Mouse (Mus musculus): ENCODE results near the gene Fam129a. TPM values are rescaled to one million over a fixed set of nuclear protein-coding genes. Genes with fewer than 3 reads are reported as not detected.

Gene Fam129a
- polyA plus RNA-seq, 1 experiment, result 6.4 TPM

GRCm38 (mm10) chr1:151758301-151758700 lies 187.3 kb downstream of the Fam129a start:
- no peak for DNase-seq
- no peaks in the 10 kb centered on the region for H3K27me3 ChIP-seq (ENCODE audit: control insufficient read depth, insufficient read depth, low read length)
- no peaks in the 10 kb centered on the region; the same call in 1 of the 2 replicates for H3K4me1 ChIP-seq (replicated peaks; ENCODE audit: control insufficient read depth, insufficient read depth, low read length)
- H3K36me3 ChIP-seq (ENCODE audit: control insufficient read depth, insufficient read depth, low read length), result 0 out of 2 replicates have a peak, but pooled peaks cover 3% of the 10 kb centered on the region
- no peak overlapping the region for H3K4me3 ChIP-seq (ENCODE audit: control insufficient read depth, insufficient read depth, low read length)
- no peak overlapping the region for H3K27ac ChIP-seq (ENCODE audit: control insufficient read depth, insufficient read depth, low read length)
- 94% methylated on average over 6 of the region's 6 CpGs for WGBS
- no peak for TF ChIP-seq POLR2A (IDR thresholded peaks at IDR 0.05; ENCODE audit: control insufficient read depth, extremely low read depth, insufficient read depth, low read length, poor library complexity)
- no peak for TF ChIP-seq CTCF (IDR thresholded peaks at IDR 0.05; ENCODE audit: borderline replicate concordance, control insufficient read depth, extremely low read depth, insufficient read depth, low read length, poor library complexity)

- WGBS, result 57% methylated on average over 2 of the region's 2 CpGs
- Histone ChIP-seq H3K27ac (ENCODE audit: control insufficient read depth, insufficient read depth, low read length) (no peak overlapping the region), H3K4me3 (ENCODE audit: control insufficient read depth, insufficient read depth, low read length) (no peak overlapping the region), H3K4me1 (replicated peaks; ENCODE audit: control insufficient read depth, insufficient read depth, low read length) (no peaks in the 10 kb centered on the region), H3K36me3 (ENCODE audit: control insufficient read depth, insufficient read depth, low read length) (0 out of 2 replicates have a peak, but pooled peaks cover 3% of the 10 kb centered on the region), H3K27me3 (ENCODE audit: control insufficient read depth, insufficient read depth, low read length) (no peaks in the 10 kb centered on the region)
- TF ChIP-seq CTCF (IDR thresholded peaks at IDR 0.05; ENCODE audit: borderline replicate concordance, control insufficient read depth, extremely low read depth, insufficient read depth, low read length, poor library complexity) (no peak), POLR2A (IDR thresholded peaks at IDR 0.05; ENCODE audit: control insufficient read depth, extremely low read depth, insufficient read depth, low read length, poor library complexity) (no peak)
- no peak for DNase-seq
Observed at GRCm38 (mm10) chr1:151758991-151759390, 188.0 kb downstream of the Fam129a start.

- no peak for TF ChIP-seq CTCF (IDR thresholded peaks at IDR 0.05; ENCODE audit: borderline replicate concordance, control insufficient read depth, extremely low read depth, insufficient read depth, low read length, poor library complexity)
- no peak for TF ChIP-seq POLR2A (IDR thresholded peaks at IDR 0.05; ENCODE audit: control insufficient read depth, extremely low read depth, insufficient read depth, low read length, poor library complexity)
- H3K4me3 ChIP-seq (ENCODE audit: control insufficient read depth, insufficient read depth, low read length), result no peak overlapping the region
- no peak overlapping the region for H3K27ac ChIP-seq (ENCODE audit: control insufficient read depth, insufficient read depth, low read length)
- DNase-seq, result no peak
- H3K27me3 ChIP-seq (ENCODE audit: control insufficient read depth, insufficient read depth, low read length), result no peaks in the 10 kb centered on the region
- no peaks in the 10 kb centered on the region for H3K4me1 ChIP-seq (replicated peaks; ENCODE audit: control insufficient read depth, insufficient read depth, low read length)
- 0 out of 2 replicates have a peak, but pooled peaks cover 3% of the 10 kb centered on the region for H3K36me3 ChIP-seq (ENCODE audit: control insufficient read depth, insufficient read depth, low read length)
- 68% methylated on average over 3 of the region's 3 CpGs for WGBS
Observed at GRCm38 (mm10) chr1:151764236-151764635, 193.2 kb downstream of the Fam129a start.

- Histone ChIP-seq H3K27ac (ENCODE audit: control insufficient read depth, insufficient read depth, low read length) (no peak overlapping the region), H3K4me3 (ENCODE audit: control insufficient read depth, insufficient read depth, low read length) (no peak overlapping the region), H3K4me1 (replicated peaks; ENCODE audit: control insufficient read depth, insufficient read depth, low read length) (no peaks in the 10 kb centered on the region), H3K36me3 (ENCODE audit: control insufficient read depth, insufficient read depth, low read length) (no peaks in the 10 kb centered on the region), H3K27me3 (ENCODE audit: control insufficient read depth, insufficient read depth, low read length) (no peaks in the 10 kb centered on the region)
- TF ChIP-seq CTCF (IDR thresholded peaks at IDR 0.05; ENCODE audit: borderline replicate concordance, control insufficient read depth, extremely low read depth, insufficient read depth, low read length, poor library complexity), result no peak
- no peak for TF ChIP-seq POLR2A (IDR thresholded peaks at IDR 0.05; ENCODE audit: control insufficient read depth, extremely low read depth, insufficient read depth, low read length, poor library complexity)
- WGBS, result 38% methylated on average over 2 of the region's 2 CpGs
- DNase-seq, result no peak
Observed at GRCm38 (mm10) chr1:151766166-151766565, 195.2 kb downstream of the Fam129a start.

- Histone ChIP-seq H3K36me3 (ENCODE audit: control insufficient read depth, insufficient read depth, low read length) (no peaks in the 10 kb centered on the region), H3K4me3 (ENCODE audit: control insufficient read depth, insufficient read depth, low read length) (no peak overlapping the region), H3K27me3 (ENCODE audit: control insufficient read depth, insufficient read depth, low read length) (no peaks in the 10 kb centered on the region), H3K27ac (ENCODE audit: control insufficient read depth, insufficient read depth, low read length) (no peak overlapping the region), H3K4me1 (replicated peaks; ENCODE audit: control insufficient read depth, insufficient read depth, low read length) (no peaks in the 10 kb centered on the region)
- WGBS, result 96% methylated on average over 3 of the region's 3 CpGs
- no peak for TF ChIP-seq POLR2A (IDR thresholded peaks at IDR 0.05; ENCODE audit: control insufficient read depth, extremely low read depth, insufficient read depth, low read length, poor library complexity)
- TF ChIP-seq CTCF (IDR thresholded peaks at IDR 0.05; ENCODE audit: borderline replicate concordance, control insufficient read depth, extremely low read depth, insufficient read depth, low read length, poor library complexity), result no peak
- DNase-seq, result peak; percentile 9
Observed at GRCm38 (mm10) chr1:151766976-151767654, 196.1 kb downstream of the Fam129a start.

GRCm38 (mm10) chr1:151769200-151769913 lies 198.4 kb downstream of the Fam129a start:
- no peak overlapping the region for H3K4me3 ChIP-seq (ENCODE audit: control insufficient read depth, insufficient read depth, low read length)
- no peak overlapping the region for H3K27ac ChIP-seq (ENCODE audit: control insufficient read depth, insufficient read depth, low read length)
- no peak for TF ChIP-seq CTCF (IDR thresholded peaks at IDR 0.05; ENCODE audit: borderline replicate concordance, control insufficient read depth, extremely low read depth, insufficient read depth, low read length, poor library complexity)
- H3K36me3 ChIP-seq (ENCODE audit: control insufficient read depth, insufficient read depth, low read length), result no peaks in the 10 kb centered on the region
- H3K27me3 ChIP-seq (ENCODE audit: control insufficient read depth, insufficient read depth, low read length), result no peaks in the 10 kb centered on the region
- no peaks in the 10 kb centered on the region for H3K4me1 ChIP-seq (replicated peaks; ENCODE audit: control insufficient read depth, insufficient read depth, low read length)
- WGBS, result 96% methylated on average over 3 of the region's 3 CpGs
- DNase-seq, result no peak

Other genes starting within 250 kb of the Fam129a start
- gene Ivns1abp, start 226.7 kb upstream of the Fam129a start, polyA plus RNA-seq (2012; rRNA removed), result 85.7 and 93.8 TPM in 2 replicates
- gene Swt1, start 142.7 kb upstream of the Fam129a start, polyA plus RNA-seq (2012; rRNA removed), result 7.7 and 10.2 TPM in 2 replicates
- 21.8 and 22.9 TPM in 2 replicates for gene Trmt1l, start 142.6 kb upstream of the Fam129a start, polyA plus RNA-seq (2012; rRNA removed)
- 30.4 and 36.5 TPM in 2 replicates for gene Rnf2, start 70.2 kb upstream of the Fam129a start, polyA plus RNA-seq (2012; rRNA removed)
- 5.7 and 6.3 TPM in 2 replicates for gene Edem3, start 184.2 kb downstream of the Fam129a start, polyA plus RNA-seq (2012; rRNA removed)

Measured in thymus, adult 2 months (tissue).